Mouse (Mus musculus) hindbrain, embryonic 12.5 days (tissue): ENCODE measurements around the gene Plppr1. TPM values are rescaled to one million over a fixed set of nuclear protein-coding genes. Genes with fewer than 3 reads are reported as not detected.
"Not testable (repeated sequence)": the region's sequence is repeated elsewhere in the genome, so short reads cannot be mapped to it uniquely, and the experiment has no call there.

Experiments
- ATAC-seq: fragments of 200-750 bp; cut with Nextera tagmentation; 2 replicates; pipeline ENCODE4 v1.8.0; 2017; ENCODE audit warnings: moderate TSS enrichment; ENCODE audit not compliant: low FRiP score
- H3K27ac ChIP-seq: fragments of 300-500 bp; sonication (generic); 2 replicates; pipeline ENCODE4 v1.5.1; 2016; ENCODE audit warnings: mild to moderate bottlenecking
- H3K27me3 ChIP-seq: fragments of 300-500 bp; sonication (generic); 2 replicates; pipeline ENCODE4 v1.6.1; 2016; ENCODE audit warnings: mild to moderate bottlenecking
- H3K36me3 ChIP-seq: fragments of 300-500 bp; sonication (generic); 2 replicates; pipeline ENCODE4 v1.6.1; 2016; ENCODE audit warnings: mild to moderate bottlenecking
- H3K4me1 ChIP-seq: fragments of 300-500 bp; sonication (generic); 2 replicates; pipeline ENCODE4 v1.6.1; 2016
- H3K4me2 ChIP-seq: fragments of 300-500 bp; sonication (generic); replicated peaks from 2 replicates; pipeline ENCODE4 v1.6.1; 2016; ENCODE audit warnings: mild to moderate bottlenecking
- H3K4me3 ChIP-seq: fragments of 300-500 bp; sonication (generic); 2 replicates; pipeline ENCODE4 v1.5.1; 2016; ENCODE audit warnings: mild to moderate bottlenecking
- H3K9ac ChIP-seq: fragments of 300-500 bp; sonication (generic); 2 replicates; pipeline ENCODE4 v1.6.1; 2016; ENCODE audit warnings: mild to moderate bottlenecking, moderate library complexity
- H3K9me3 ChIP-seq: fragments of 300-500 bp; sonication (generic); replicated peaks from 2 replicates; pipeline ENCODE4 v1.6.1; 2016; ENCODE audit warnings: mild to moderate bottlenecking
- WGBS: fragments of 180-500 bp; shearing (Covaris S2); methylation state at CpG from one replicate; pipeline ENCODE4 v1.1.7; 2016; 5-methylcytosine and 5-hydroxymethylcytosine counted together
- polyA plus RNA-seq: library from polyadenylated mRNA; unstranded; fragments of >200 nt; fragmentation: Nextera tagmentation; extraction: Ambion mirVana; gene quantifications from 2 replicates; pipeline ENCODE4 v1.2.1, GENCODE M21; 2016

The Plppr1 gene
- polyA plus RNA-seq, 1 experiment from 2014 or later = 29.9 TPM

DNA sequence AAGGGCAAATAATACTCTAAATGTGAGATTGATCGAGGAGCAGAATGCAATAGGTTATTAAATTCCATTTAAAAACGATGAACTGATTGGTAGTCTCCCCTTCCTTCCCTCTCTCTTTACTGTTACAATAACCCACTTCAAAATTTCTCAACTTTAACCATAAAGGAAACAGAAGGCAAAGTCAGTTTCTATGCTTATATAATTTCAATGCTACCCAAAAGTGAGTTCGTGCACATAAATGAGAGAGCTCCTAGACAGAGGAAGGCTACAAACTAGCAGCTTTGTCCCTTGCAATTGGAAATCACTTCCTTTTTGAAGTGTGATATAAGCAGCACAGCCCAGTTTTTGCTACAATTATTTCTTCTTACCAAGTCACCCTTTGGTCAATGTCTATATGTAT lies 193.1 kb downstream of the Plppr1 start:
- Histone ChIP-seq H3K4me3 (no peak overlapping the region), H3K9me3 (no peaks in the 10 kb centered on the region), H3K4me2 (no peak overlapping the region), H3K9ac (no peak overlapping the region), H3K36me3 (no peaks in the 10 kb centered on the region), H3K27ac (no peak overlapping the region), H3K27me3 (no peaks in the 10 kb centered on the region), H3K4me1 (no peaks in the 10 kb centered on the region)
- 87% methylated on average over 3 of the region's 3 CpGs for WGBS
- ATAC-seq = no peak

DNA sequence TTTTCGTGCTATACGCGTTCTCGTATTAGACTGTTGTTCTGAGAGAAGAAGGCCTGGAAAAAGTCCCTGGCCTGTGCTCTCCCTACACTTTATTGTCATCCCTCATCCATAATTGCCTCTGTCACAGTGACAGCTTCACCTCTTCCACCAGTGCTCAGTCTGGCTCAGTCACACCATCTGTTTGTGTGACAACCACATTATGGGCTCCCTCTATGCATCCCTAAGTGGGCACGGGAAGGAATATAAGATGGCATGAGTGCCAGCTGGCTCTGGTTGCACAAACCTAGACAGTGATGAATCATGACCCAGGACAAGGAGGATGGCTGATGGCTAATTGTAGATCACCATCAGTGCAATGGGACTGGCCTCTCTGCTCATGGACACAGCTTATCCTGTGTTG lies 219.4 kb downstream of the Plppr1 start:
- Histone ChIP-seq H3K9me3 (no peaks in the 10 kb centered on the region), H3K4me3 (no peak overlapping the region), H3K4me1 (no peaks in the 10 kb centered on the region), H3K27me3 (no peaks in the 10 kb centered on the region), H3K27ac (no peak overlapping the region), H3K4me2 (no peak overlapping the region), H3K36me3 (no peaks in the 10 kb centered on the region), H3K9ac (no peak overlapping the region)
- 71% methylated on average over 5 of the region's 5 CpGs for WGBS
- ATAC-seq = peak; percentile 88

DNA sequence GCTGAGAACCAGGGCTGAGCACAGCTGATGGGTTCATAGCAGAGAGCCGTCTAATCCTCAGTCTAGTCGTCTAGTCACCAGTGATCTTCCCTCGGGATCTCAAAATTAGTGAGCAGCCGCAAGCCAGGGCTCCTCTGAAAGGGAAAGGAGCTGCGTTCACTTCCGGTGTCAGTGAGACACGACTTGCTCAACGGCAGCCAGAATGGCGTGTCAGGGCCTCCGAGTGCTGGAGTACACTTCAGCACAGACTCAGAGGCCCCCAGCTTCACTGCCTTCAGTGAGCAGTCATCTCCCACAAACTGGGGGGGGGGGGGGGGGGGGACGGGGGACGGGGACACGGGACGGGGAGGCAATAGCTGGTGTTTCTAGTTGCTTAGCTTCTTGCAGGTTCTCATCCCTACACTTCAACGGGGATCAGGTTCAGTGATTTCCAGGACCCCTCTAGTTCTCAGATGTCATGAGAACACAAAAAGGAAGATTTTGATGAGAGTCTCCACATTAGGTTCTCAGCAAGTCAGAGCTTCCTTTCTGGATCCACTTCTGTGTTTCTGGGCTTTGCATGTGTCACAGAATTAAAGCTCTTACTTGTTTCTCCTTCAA lies 225.7 kb downstream of the Plppr1 start:
- H3K4me1 ChIP-seq = peaks cover 15% of the 10 kb centered on the region

DNA sequence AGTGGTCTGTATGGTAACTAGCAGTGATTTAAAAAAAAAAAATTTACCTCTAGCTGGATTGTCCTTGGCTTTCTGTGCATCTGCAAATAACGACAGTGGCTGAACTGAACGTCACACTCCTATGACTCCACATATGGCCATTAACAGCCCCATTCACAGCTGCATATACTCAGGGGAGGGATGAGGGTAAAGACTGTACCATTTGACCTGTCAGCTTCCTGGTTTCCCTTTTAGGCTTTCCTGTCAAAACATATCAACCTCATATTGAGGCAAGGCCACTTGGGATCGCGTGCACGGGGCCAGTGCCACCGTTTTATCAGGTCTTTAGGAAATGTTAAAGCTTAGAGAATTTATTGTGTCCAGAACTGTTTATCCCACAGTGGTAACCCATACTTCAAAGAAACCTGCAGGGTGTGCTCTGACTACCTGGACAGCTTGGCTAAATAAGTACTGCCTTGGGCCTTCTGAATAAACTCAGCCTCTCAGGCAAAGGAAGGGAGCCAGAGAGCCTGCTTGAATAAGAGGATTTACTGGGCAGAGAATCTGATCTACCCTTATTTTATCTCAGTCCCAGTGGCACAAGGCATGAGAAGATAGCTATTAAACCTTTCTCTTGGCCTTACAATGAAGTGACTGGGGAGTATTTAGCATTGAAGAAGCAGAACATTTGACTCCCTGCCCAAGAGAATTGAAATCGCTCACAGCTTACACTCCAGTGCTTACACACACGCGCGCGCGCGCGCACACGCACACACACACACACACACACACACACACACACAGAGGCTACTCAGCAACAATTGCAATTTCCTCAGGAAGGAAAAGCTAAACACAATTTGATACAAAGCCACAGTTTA lies 226.5 kb downstream of the Plppr1 start:
- peak overlapping the region; percentile 13; the same call in 1 of the 2 replicates for H3K4me2 ChIP-seq
- no peaks in the 10 kb centered on the region for H3K36me3 ChIP-seq
- H3K27ac ChIP-seq = peak overlapping the region; percentile 62
- peak; percentile 75 for ATAC-seq
- H3K27me3 ChIP-seq = no peaks in the 10 kb centered on the region
- WGBS = 70% methylated on average over 15 of the region's 15 CpGs
- H3K9ac ChIP-seq = no peak overlapping the region
- peaks cover 15% of the 10 kb centered on the region for H3K4me1 ChIP-seq
- H3K4me3 ChIP-seq = no peak overlapping the region
- no peaks in the 10 kb centered on the region for H3K9me3 ChIP-seq

More for the DNA sequence above, 225.7 kb downstream of the Plppr1 start:
- Histone ChIP-seq H3K36me3 (no peaks in the 10 kb centered on the region), H3K4me2 (no peak overlapping the region), H3K9ac (no peak overlapping the region), H3K27me3 (no peaks in the 10 kb centered on the region), H3K4me3 (no peak overlapping the region), H3K27ac (peak overlapping the region; percentile 62), H3K9me3 (no peaks in the 10 kb centered on the region)
- ATAC-seq = peak; percentile 43
- 74% methylated on average over 14 of the region's 15 CpGs for WGBS

DNA sequence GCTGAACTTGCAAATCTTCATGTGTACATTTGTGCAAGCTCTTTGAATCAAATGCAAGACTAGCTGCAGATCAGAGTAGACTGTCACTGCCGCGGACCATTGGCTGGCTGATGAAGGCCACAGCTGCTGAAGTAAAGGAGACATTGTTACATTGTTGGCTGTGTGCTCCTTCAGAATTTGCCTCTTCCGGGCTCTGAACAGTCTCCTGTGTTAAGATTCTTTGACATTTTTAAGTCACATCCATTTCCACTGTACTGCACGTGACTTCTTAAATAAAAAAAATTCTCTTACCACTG lies 227.1 kb downstream of the Plppr1 start:
- H3K4me1 ChIP-seq = peaks cover 15% of the 10 kb centered on the region
- H3K27me3 ChIP-seq = no peaks in the 10 kb centered on the region
- no peaks in the 10 kb centered on the region for H3K36me3 ChIP-seq
- 0 out of 2 replicates have a peak overlapping the region, but pooled peaks have one; percentile 13 for H3K4me2 ChIP-seq
- H3K9ac ChIP-seq = no peak overlapping the region
- peak; percentile 46; the same call in 1 of the 2 replicates for ATAC-seq
- H3K9me3 ChIP-seq = no peaks in the 10 kb centered on the region
- WGBS = 68% methylated on average over 4 of the region's 4 CpGs
- no peak overlapping the region for H3K4me3 ChIP-seq
- H3K27ac ChIP-seq = peak overlapping the region; percentile 62

DNA sequence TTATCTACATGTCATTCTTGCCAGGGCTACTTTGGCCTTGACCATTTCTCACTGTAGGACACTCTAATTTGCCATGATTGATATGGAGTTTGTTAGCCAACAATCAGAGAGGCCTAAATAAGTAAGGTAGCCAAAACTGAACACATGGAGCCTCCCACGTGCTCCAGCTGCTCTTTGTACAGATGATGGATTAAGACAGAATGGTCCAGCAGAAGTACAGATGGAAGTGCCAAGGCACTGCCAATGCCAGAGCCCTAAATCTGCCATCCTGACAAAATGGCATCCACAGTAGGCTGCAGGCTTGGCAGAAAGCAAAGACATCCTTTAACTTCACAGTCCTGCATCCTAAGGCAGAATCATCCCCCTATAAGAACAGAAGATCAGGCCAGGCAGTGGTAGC lies 237.4 kb downstream of the Plppr1 start:
- H3K4me3 ChIP-seq = no peak overlapping the region
- ATAC-seq = no peak
- WGBS = 72% methylated on average over 1 of the region's 1 CpGs
- no peak overlapping the region for H3K4me2 ChIP-seq
- H3K9me3 ChIP-seq = no peaks in the 10 kb centered on the region
- H3K27ac ChIP-seq = no peak overlapping the region
- no peaks in the 10 kb centered on the region for H3K27me3 ChIP-seq
- no peak overlapping the region for H3K9ac ChIP-seq
- H3K36me3 ChIP-seq = no peaks in the 10 kb centered on the region
- H3K4me1 ChIP-seq = no peaks in the 10 kb centered on the region

DNA sequence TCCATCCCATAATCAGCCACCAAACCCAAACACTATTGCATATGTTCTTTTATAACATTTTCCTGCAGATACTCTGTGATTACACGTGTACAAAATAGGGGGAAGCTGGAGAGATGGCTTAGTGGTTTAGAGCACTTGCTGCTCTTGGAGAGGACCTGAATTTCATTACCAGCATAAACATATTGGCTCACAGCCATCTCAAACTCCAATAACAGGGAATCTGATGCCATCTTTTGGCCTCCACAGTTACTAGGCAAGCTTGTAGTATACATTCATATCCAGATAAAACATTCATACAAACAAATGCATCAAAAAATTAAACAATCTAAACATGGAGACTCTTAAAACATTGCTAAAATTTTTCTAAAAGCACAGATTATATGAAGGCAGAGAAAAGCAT lies 240.5 kb downstream of the Plppr1 start:
- ATAC-seq = no peak

DNA sequence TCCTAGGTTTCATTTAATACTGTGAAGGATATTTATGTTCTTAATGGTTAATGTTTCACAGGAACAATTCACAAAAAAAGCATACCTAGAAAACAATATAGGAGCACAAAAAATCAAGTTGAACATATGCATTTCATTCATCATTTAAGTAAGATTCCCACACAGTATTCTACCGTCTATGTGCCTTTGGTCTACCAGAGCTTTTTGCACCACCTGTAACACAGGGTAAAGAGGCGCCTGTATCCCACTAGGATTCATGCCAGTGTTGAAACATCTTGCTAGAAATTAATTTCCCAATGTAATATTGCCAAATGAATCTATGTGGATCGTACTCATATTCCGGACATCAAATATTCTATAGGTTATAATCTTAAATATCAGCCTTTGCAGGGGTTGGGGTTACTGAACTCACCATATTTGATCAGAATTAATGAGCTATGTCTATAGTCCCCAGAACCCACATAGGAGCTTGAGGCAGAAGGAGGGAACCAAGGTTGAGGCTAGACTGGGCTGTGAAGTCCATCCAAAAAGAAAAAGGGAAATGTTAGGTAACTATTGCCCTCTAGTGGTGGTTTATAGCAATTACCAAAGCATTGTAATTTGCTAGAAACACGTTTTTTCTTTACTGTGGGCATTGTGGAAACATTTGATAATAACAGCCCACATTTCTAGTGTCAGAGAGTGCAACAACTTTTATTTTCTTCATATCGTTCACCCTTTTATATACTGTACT lies 263.0 kb downstream of the Plppr1 start:
- 56% methylated on average over 6 of the region's 6 CpGs for WGBS
- H3K4me2 ChIP-seq = no peak overlapping the region

More for the DNA sequence above, 240.5 kb downstream of the Plppr1 start:
- Histone ChIP-seq H3K27ac (no peak overlapping the region), H3K36me3 (no peaks in the 10 kb centered on the region), H3K9ac (no peak overlapping the region), H3K4me2 (no peak overlapping the region), H3K4me3 (no peak overlapping the region), H3K27me3 (no peaks in the 10 kb centered on the region), H3K4me1 (no peaks in the 10 kb centered on the region), H3K9me3 (no peaks in the 10 kb centered on the region)
- 57% methylated on average over 1 of the region's 1 CpGs for WGBS

DNA sequence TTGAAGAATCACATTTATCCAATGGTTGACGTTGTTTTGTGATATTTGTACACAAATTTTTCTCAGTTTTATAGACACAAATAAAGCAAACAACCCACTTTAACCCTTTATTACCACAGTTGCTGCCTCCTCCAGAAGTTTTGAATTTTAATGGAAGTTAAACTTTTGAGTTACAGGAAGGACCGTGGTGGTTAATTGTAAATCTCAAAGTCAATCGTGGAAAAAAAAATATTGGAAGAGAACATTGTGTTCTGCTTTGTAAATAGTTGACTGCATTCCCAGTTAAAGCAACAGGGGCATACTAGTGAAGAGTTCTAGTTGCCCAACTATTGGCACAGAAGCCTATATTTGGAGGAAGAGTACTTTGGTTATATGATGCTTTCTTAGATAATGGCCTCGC lies 278.9 kb downstream of the Plppr1 start:
- not testable (repeated sequence) for H3K9me3 ChIP-seq, H3K9ac ChIP-seq, H3K4me2 ChIP-seq, H3K27me3 ChIP-seq, H3K27ac ChIP-seq, H3K36me3 ChIP-seq, ATAC-seq, H3K4me1 ChIP-seq, H3K4me3 ChIP-seq
- 91% methylated on average over 3 of the region's 4 CpGs for WGBS

More for the DNA sequence above, 263.0 kb downstream of the Plppr1 start:
- H3K4me1 ChIP-seq = no peaks in the 10 kb centered on the region
- peak; percentile 58 for ATAC-seq
- H3K27me3 ChIP-seq = no peaks in the 10 kb centered on the region
- H3K9ac ChIP-seq = no peak overlapping the region
- H3K27ac ChIP-seq = no peak overlapping the region
- no peaks in the 10 kb centered on the region for H3K36me3 ChIP-seq
- no peak overlapping the region for H3K4me3 ChIP-seq
- H3K9me3 ChIP-seq = no peaks in the 10 kb centered on the region

DNA sequence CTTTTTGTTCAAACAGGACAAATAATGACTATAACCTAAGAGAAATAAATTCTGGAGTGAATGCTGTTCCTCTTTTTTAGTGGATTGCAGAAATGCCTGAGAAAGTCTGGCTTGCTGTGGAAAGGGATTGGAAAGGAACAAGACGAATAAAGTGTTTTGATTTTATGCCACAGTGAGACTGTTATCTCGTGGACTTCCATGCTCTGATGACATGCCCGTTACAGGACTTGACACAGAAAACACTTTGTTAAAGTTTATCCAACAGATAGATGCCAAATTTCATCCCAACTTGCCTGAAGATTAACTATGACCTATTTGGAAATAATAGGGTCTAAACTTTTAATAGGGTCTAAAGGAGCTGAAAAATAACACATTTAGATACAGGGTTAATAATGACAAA lies 281.0 kb downstream of the Plppr1 start:
- not testable (repeated sequence) for ATAC-seq, H3K4me3 ChIP-seq
- 87% methylated on average over 3 of the region's 3 CpGs for WGBS

DNA sequence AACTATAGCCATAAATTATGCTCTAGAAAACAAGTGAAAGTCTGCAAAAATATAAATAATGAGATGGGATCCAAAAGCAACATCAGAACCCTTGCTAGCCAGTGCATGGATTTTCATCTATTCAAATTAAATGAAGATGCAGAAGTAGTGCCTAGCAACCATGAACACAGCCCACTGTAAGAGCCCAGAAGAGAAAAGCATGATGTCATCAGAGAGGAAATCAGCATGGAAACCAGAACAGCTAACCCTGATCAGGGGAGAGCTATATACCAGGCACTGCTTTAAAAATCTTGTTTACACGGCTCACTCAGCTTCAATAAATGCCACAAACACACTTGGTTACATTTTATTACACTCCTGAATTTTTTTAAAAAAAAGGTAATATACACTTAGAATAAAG lies 288.9 kb downstream of the Plppr1 start:
- H3K4me2 ChIP-seq, H3K27ac ChIP-seq, H3K4me1 ChIP-seq, H3K9ac ChIP-seq, H3K36me3 ChIP-seq, H3K27me3 ChIP-seq, ATAC-seq, H3K4me3 ChIP-seq, H3K9me3 ChIP-seq: not testable (repeated sequence)
- WGBS = 72% methylated on average over 1 of the region's 1 CpGs

More for the DNA sequence above, 281.0 kb downstream of the Plppr1 start:
- H3K9me3 ChIP-seq, H3K9ac ChIP-seq, H3K27ac ChIP-seq, H3K4me1 ChIP-seq, H3K4me2 ChIP-seq, H3K36me3 ChIP-seq, H3K27me3 ChIP-seq: not testable (repeated sequence)

DNA sequence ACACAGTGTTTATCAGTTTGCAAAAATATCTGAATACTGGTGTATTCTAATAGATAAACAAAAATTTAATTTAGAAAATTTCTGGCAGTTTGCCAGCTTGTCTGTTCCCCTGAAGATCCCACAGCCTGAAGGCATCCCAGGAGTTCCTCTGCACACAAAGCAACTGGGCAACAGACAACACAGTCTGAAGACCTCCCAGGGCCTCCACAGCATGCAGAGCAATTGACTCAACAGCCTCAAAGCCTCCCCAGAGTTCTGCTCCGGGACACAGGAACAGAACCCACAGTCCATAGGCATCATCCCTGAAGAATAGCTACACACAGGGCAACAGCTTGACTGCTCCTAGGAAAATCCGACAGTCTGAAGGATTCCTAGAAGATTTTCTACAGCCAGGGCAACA lies 289.6 kb downstream of the Plppr1 start:
- H3K9me3 ChIP-seq = no peaks in the 10 kb centered on the region
- no peaks in the 10 kb centered on the region for H3K27me3 ChIP-seq
- H3K36me3 ChIP-seq = no peaks in the 10 kb centered on the region
- no peak overlapping the region for H3K9ac ChIP-seq
- WGBS = 50% methylated on average over 2 of the region's 2 CpGs
- H3K27ac ChIP-seq = no peak overlapping the region
- no peaks in the 10 kb centered on the region for H3K4me1 ChIP-seq
- no peak overlapping the region for H3K4me3 ChIP-seq
- no peak overlapping the region for H3K4me2 ChIP-seq
- no peak for ATAC-seq
